Mouse (Mus musculus): Measurements from ENCODE around the gene Dok3. TPM values are rescaled to one million over a fixed set of nuclear protein-coding genes. Genes with fewer than 3 reads are reported as not detected.

The Dok3 gene
- polyA plus RNA-seq, 1 experiment from 2014 or later: 9.1 TPM

DNA sequence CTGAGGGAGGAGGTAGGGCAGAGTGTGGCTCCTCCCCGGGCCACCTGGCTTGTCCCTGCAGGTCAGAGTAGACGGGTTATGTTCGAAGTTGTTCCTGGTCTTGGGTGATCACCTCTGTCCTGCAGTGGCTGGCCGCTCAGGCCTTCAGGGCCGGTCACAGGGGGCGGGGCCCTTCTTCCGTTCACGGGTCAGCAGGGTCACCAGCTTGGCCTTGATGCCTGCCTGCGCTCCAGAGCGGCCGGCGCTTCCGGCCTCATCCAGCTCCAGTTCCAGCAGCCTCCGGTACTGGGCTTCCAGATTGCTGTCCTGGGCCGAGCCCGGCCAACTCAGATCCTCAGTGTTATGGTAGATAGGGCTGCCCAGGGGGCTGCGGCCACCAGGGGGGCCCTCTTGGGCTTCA is 5.8 kb downstream of the Dok3 start:
- Histone ChIP-seq H3K36me3 (ENCODE audit: insufficient read depth, low read length) (no peaks in the 10 kb centered on the region), H3K9ac (replicated peaks; ENCODE audit: low read depth) (no peak overlapping the region), H3K27me3 (replicated peaks; ENCODE audit: insufficient read depth, low read length) (no peaks in the 10 kb centered on the region), H3K4me1 (ENCODE audit: insufficient read depth, low read depth, low read length) (no peaks in the 10 kb centered on the region), H3K4me2 (replicated peaks; ENCODE audit: low read depth, low read length) (no peak overlapping the region), H3K9me3 (ENCODE audit: low read length) (no peaks in the 10 kb centered on the region), H3K27ac (ENCODE audit: low read length) (no peak overlapping the region), H3K4me3 (ENCODE audit: low read depth, low read length) (no peak overlapping the region)
- ATAC-seq (peak; percentile 64), DNase-seq (ENCODE audit: low spot score) (no peak)
- 63% methylated on average over 16 of the region's 17 CpGs for WGBS
- TF ChIP-seq CTCF (IDR thresholded peaks at IDR 0.05): no peak
- no peak for TF ChIP-seq EP300 (IDR thresholded peaks at IDR 0.05)

DNA sequence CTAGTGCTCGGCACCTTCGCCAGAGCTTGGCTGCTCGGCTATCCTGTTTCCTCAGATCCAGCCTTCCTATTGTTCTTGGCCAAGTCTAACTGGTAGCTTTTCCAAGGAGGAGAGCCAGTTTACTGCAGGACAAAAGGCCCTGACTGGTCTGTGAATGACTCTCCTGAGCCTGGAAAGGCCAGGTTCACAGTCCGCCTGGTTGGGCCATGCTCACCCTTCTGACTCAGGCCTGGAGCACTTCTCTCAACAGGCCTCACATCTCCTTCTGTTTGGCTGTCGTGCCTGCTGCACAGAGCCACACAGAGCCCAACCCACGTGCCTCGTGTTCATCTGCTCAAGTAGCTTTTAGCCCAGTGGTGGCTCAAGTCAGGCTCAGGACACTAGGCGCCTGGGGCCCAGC is 6.4 kb downstream of the Dok3 start:
- no peak for DNase-seq (ENCODE audit: low spot score)
- no peak overlapping the region for H3K4me3 ChIP-seq (ENCODE audit: low read depth, low read length)
- H3K27ac ChIP-seq (ENCODE audit: low read length): no peak overlapping the region
- H3K27me3 ChIP-seq (replicated peaks; ENCODE audit: insufficient read depth, low read length): no peaks in the 10 kb centered on the region
- H3K4me2 ChIP-seq (replicated peaks; ENCODE audit: low read depth, low read length): no peak overlapping the region
- WGBS: 57% methylated on average over 8 of the region's 8 CpGs
- ATAC-seq: no peak
- no peak for TF ChIP-seq EP300 (IDR thresholded peaks at IDR 0.05)
- TF ChIP-seq CTCF (IDR thresholded peaks at IDR 0.05): no peak
- H3K9ac ChIP-seq (replicated peaks; ENCODE audit: low read depth): no peak overlapping the region
- no peaks in the 10 kb centered on the region for H3K4me1 ChIP-seq (ENCODE audit: insufficient read depth, low read depth, low read length)
- no peaks in the 10 kb centered on the region for H3K9me3 ChIP-seq (ENCODE audit: low read length)
- H3K36me3 ChIP-seq (ENCODE audit: insufficient read depth, low read length): no peaks in the 10 kb centered on the region

DNA sequence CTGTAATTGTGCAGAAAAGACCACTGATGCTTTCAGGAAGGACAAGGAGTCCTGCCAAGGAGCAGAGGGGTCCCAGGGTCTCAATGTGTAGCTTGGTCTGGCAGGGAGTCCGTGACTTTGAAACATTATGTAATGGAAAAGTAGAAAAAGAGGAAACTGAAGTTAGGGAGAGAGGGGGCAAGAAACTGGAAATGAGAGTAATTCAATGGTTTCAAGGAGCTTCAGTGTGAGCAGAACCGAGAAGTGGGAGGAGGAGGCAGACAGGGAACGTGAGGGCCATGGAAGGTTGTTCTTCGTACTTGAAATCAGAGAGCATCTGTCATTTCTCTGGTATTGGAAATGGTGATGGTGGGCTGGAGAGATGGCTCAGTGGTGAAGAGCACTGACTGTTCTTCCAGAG is 9.5 kb downstream of the Dok3 start:
- Histone ChIP-seq H3K27me3 (replicated peaks; ENCODE audit: insufficient read depth, low read length) (no peaks in the 10 kb centered on the region), H3K4me1 (ENCODE audit: insufficient read depth, low read depth, low read length) (no peaks in the 10 kb centered on the region), H3K27ac (ENCODE audit: low read length) (no peak overlapping the region), H3K36me3 (ENCODE audit: insufficient read depth, low read length) (no peaks in the 10 kb centered on the region), H3K9me3 (ENCODE audit: low read length) (no peaks in the 10 kb centered on the region), H3K4me2 (replicated peaks; ENCODE audit: low read depth, low read length) (no peak overlapping the region), H3K9ac (replicated peaks; ENCODE audit: low read depth) (no peak overlapping the region), H3K4me3 (ENCODE audit: low read depth, low read length) (no peak overlapping the region)
- no peak for TF ChIP-seq CTCF (IDR thresholded peaks at IDR 0.05)
- TF ChIP-seq EP300 (IDR thresholded peaks at IDR 0.05): no peak
- ATAC-seq (no peak), DNase-seq (ENCODE audit: low spot score) (no peak)
- 66% methylated on average over 4 of the region's 4 CpGs for WGBS

DNA sequence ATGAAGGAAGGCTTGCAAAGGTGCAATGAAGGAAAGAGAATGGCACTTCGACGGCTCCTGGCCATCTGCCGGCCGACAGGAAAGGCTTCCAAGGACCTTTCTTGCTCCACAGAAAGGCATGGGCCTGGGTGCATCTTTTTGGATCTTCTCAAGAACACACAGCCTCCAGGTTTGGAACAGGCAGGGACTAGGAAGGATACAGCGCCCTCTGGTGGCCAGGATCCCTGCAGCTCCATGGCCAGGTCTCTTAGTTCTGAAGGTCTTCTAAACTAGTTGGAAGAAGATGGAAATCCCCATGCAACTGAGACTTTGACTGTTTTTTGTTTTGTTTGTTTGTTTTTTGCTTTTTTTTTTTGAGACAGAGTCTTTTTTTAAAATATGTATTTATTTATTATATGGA is 12.1 kb downstream of the Dok3 start:
- no peak overlapping the region for H3K4me3 ChIP-seq (ENCODE audit: low read depth, low read length)
- H3K4me1 ChIP-seq (ENCODE audit: insufficient read depth, low read depth, low read length): peaks cover 6% of the 10 kb centered on the region
- DNase-seq (ENCODE audit: low spot score) (peak; percentile 82), ATAC-seq (no peak)
- TF ChIP-seq CTCF (IDR thresholded peaks at IDR 0.05): peak; percentile 92
- no peak for TF ChIP-seq EP300 (IDR thresholded peaks at IDR 0.05)
- no peak overlapping the region for H3K9ac ChIP-seq (replicated peaks; ENCODE audit: low read depth)
- H3K27me3 ChIP-seq (replicated peaks; ENCODE audit: insufficient read depth, low read length): no peaks in the 10 kb centered on the region
- H3K4me2 ChIP-seq (replicated peaks; ENCODE audit: low read depth, low read length): no peak overlapping the region
- no peaks in the 10 kb centered on the region for H3K36me3 ChIP-seq (ENCODE audit: insufficient read depth, low read length)
- no peaks in the 10 kb centered on the region for H3K9me3 ChIP-seq (ENCODE audit: low read length)
- 3% methylated on average over 5 of the region's 5 CpGs for WGBS
- no peak overlapping the region for H3K27ac ChIP-seq (ENCODE audit: low read length)

DNA sequence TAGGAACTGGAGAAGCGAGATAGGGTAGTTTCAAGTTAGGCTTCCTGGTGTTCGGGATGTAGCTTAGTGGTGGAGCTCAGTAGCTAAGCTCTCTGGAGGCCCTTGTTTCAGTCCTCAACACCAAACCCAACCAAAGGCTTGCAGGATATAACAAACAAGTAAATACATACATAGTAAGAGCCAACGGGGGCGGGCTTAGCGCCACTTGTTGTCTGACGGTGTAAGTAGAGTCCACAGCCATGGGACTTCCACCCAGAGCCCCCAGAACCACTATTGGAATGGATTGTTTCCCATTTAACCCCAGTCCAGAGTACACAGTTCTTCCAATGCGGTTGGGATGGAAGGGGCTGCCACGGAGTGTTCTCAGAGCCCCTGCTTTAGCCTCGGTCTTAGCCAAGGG is 15.3 kb downstream of the Dok3 start:
- ATAC-seq: no peak
- 32% methylated on average over 9 of the region's 9 CpGs for WGBS
- Histone ChIP-seq H3K4me2 (replicated peaks; ENCODE audit: low read depth, low read length) (peak overlapping the region; percentile 79; the same call in 1 of the 2 replicates), H3K9me3 (ENCODE audit: low read length) (no peaks in the 10 kb centered on the region), H3K36me3 (ENCODE audit: insufficient read depth, low read length) (peaks cover 6% of the 10 kb centered on the region; the same call in 1 of the 2 replicates), H3K4me1 (ENCODE audit: insufficient read depth, low read depth, low read length) (peaks cover 21% of the 10 kb centered on the region), H3K9ac (replicated peaks; ENCODE audit: low read depth) (no peak overlapping the region), H3K27ac (ENCODE audit: low read length) (no peak overlapping the region), H3K27me3 (replicated peaks; ENCODE audit: insufficient read depth, low read length) (no peaks in the 10 kb centered on the region), H3K4me3 (ENCODE audit: low read depth, low read length) (no peak overlapping the region)
- no peak for DNase-seq (ENCODE audit: low spot score)
- TF ChIP-seq EP300 (IDR thresholded peaks at IDR 0.05) (no peak), CTCF (IDR thresholded peaks at IDR 0.05) (no peak)

DNA sequence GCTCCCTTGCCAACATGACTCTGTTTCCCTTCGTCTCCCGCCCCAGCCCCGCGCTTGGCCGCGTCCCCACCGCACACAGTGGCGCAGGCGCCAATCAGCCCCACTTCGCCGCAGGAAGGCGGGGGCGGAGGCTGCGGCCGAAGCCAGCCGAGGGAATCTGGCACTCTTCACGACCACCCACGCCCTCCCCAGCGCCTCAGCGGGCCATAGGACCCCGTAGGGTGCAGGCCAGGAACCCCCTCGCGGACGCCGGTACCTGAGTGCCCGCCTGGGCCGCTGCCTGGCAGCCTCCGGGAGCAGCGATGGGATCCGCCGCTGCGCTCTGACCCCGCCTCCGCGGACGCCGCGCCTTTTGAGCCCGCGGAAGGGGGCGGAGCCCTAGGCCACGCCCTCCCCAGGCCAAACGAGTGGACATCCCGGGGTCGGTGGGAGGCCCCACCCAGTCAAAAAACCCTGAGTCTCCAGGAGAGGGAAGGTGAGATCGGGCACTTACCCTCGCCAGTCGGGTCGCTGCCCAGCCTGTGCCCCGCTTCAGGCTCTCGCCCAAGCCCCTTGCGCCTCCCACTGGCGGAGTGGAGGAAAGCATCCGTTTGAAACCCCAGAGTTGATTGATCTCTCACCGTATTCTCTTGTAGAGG is 15.9 kb downstream of the Dok3 start, which contains the start of gene Pdlim7:
Gene Pdlim7, minus strand, starts transcription at position 566 of the 638 bp plus-strand sequence.
- ATAC-seq (peak; percentile 59), DNase-seq (ENCODE audit: low spot score) (peak; percentile 90)
- Histone ChIP-seq H3K9ac (replicated peaks; ENCODE audit: low read depth) (peak within 1 kb of the TSS; percentile 83), H3K27ac (ENCODE audit: low read length) (peak within 1 kb of the TSS; percentile 90), H3K4me2 (replicated peaks; ENCODE audit: low read depth, low read length) (peak within 1 kb of the TSS; percentile 79), H3K27me3 (replicated peaks; ENCODE audit: insufficient read depth, low read length) (no peaks in the 10 kb centered on the region), H3K4me1 (ENCODE audit: insufficient read depth, low read depth, low read length) (peaks cover 21% of the 10 kb centered on the region), H3K9me3 (ENCODE audit: low read length) (no peaks in the 10 kb centered on the region), H3K4me3 (ENCODE audit: low read depth, low read length) (peak within 1 kb of the TSS; percentile 85), H3K36me3 (ENCODE audit: insufficient read depth, low read length) (peaks cover 6% of the 10 kb centered on the region; the same call in 1 of the 2 replicates)
- under 1% methylated on average over 51 of the region's 55 CpGs for WGBS
- TF ChIP-seq EP300 (IDR thresholded peaks at IDR 0.05): no peak
- peak; percentile 92 for TF ChIP-seq CTCF (IDR thresholded peaks at IDR 0.05)

All from lung, postnatal 0 days (tissue).